Mouse (Mus musculus): ENCODE measurements at regions not wholly inside any gene's neighbourhood (a gene's known extent, or its start where the extent isn't known, plus 50 kb on each side); places are given as distances from the start of the nearest gene placed in this dataset.
A peak's percentile ranks its signal among the peaks of the same experiment; 100 is the strongest.

DNA sequence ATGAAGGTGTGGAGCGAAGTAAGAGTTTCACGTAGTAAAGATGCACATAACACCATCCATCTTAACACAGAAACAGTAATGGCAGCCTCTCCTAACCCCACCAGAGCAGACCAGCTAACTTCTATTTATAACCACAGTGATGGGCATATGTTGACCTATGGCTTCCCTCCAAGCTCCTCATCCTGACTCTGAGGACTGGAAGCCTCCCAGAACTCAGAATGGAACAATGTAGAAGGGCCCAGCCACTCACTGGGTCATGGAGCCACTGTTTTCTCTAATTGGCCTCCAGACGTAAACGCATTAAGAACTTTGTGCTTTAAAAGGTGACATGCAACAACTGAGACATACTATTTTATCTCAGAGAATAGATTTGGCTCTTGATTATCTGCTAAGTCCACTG, 77.0 kb downstream of the Irs2 start:
- DNase-seq, result no peak

- DNase-seq, result no peak
Measured at GRCm38 (mm10) chr8:10928836-10929235, 79.4 kb downstream of the Irs2 start.

DNA sequence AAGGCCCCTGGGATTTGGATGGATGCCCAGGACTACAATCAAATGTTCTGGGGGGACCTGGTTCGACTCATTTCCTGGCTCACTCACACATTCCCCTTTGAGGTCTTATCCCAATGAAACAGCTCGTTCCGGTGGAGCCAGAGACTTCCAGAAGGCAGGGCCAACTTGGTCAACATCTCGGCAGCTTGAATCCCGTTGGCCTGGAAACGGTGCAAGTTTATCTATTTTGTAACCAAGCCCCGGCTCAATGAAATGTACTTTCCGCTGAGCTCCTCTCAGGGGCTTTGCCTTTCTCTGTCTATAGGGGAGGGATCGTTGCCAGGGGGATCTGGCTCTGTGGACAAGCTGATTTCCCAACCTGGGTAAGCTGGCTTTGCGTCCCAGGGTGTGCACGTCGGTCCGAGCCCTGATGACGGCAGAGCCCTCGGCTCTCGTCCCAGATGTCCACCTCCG, 79.9 kb downstream of the Irs2 start:
- peak; percentile 42 for DNase-seq

- no peak for DNase-seq
Measured at GRCm38 (mm10) chr8:10927187-10927586, 81.1 kb downstream of the Irs2 start.

DNA sequence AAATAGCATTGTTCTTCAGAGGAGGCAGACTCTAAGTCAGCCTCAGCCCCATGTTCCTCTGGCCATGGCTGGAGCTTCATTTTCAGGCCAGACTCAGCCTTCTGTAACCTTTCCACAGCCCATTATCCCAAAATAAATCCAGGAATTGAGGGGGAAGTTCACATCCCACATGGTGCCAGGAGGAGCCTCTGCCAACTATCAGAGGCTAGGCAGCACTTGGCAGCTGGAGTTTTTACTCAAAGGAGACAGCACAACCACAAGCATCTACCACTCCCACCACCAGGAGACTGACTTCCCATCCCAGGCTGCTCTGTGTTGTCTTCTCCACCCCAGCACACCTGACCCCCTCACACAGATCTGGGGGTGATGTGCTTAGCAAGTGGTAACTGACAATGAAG, 81.7 kb downstream of the Irs2 start:
- no peak for DNase-seq

- no peak for DNase-seq
Measured at GRCm38 (mm10) chr8:10925582-10926517, 82.4 kb downstream of the Irs2 start.

DNA sequence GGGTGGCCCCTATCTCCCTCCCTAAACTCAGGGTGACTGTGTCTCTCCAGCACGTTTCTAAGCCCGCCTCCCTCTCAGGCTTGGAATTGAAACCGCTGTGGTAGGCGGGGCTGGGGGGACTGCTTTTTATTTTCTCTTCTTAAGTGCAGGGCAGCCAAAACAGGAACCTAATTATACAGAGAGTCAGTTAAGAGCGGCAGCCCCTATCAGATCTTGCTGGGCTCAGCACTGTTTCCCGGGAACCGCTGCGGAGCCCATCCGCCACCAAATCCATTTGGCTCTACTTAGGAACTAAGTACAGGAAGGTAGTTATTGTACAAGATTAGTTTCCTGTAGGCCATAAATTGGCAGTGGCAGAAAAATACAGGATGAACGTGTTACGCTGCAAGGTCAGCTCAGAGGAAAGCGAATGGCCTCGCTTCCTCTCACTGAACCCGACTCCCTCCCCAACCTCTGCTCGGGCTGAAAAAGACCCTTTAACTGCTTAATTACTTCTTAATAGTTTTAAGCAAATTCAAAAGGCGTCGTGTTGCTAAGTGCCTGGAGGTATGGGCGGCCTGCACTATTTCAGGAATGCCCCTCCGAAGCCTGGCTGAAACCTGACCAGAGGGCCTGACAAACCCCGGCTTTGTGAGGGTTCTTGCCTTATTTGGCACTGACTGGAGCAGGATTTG, 83.6 kb downstream of the Irs2 start:
- peak; percentile 30 for DNase-seq

- no peak for DNase-seq
Measured at GRCm38 (mm10) chr8:10924001-10924490, 84.2 kb downstream of the Irs2 start.

GRCm38 (mm10) chr8:10923071-10924000, 84.9 kb downstream of the Irs2 start:
- DNase-seq, result no peak

DNA sequence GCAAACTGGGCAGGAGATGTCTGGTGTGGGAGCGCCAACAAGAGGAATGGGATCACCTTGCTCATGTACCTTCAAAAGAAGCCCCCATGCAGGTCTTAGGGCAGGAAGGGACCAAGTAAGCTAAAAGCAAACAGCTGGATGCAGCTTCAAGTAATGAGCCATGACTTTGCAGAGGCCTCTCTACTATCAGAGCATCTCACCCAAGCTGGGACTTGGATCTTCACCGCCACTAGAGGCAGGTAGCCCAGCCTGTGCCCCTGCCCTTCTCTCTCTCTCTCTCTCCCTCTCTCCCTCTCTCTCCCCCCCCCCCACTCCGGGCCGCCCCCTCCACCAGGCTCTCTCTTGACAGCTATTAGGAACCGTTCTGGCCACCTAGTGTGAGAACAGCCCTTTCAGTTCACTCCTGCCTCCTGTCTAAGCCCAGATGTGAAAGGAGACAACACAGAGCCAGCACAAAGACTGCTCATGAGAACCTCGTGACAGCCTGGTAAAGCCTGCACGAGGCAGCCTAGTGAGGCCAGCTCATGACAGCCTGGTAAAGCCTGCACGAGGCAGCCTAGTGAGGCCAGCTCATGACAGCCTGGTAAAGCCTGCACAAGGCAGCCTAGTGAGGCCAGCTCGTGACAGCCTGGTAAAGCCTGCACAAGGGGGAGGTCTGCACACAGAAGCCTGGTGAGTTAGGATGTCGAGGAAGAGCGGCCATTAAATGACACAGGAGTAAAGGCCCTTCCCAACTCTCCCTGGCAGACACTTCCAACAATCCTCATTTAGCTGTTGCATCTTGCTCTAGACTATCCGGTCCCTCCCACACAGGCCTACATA, 85.8 kb downstream of the Irs2 start:
- DNase-seq, result no peak

GRCm38 (mm10) chr8:10921439-10922191, 86.6 kb downstream of the Irs2 start:
- no peak for DNase-seq

- no peak for DNase-seq
Measured at GRCm38 (mm10) chr8:10919620-10920019, 88.6 kb downstream of the Irs2 start.

DNA sequence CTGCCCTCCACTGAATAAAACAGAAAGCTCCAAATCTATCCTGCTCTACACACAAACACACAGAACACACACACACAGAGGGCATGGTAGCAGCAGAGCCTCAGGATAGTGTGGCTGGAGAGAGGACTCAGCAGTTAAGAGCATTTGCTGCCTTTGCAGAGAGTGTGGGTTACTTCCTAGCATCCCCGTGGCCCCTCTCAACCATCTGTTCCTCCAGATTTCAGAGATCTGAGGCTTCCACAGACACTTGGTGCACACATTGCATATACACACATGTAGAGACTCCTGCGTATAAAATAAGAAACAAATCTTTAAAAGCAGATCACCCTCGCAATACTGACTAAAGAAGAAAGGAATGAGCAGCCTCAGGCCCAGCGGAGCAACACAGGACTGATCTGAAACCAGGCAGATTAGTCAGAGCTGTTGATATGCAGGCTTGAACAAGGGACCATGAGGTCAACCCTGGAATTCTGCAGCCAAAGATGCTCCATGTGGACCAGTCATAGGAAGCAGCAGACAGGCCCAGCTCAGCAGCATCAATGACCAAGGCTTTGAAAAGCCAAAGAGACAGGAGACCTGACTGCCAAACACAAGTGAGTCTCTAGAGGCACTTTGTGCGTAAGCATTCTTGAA, 89.7 kb downstream of the Irs2 start:
- no peak for DNase-seq

DNA sequence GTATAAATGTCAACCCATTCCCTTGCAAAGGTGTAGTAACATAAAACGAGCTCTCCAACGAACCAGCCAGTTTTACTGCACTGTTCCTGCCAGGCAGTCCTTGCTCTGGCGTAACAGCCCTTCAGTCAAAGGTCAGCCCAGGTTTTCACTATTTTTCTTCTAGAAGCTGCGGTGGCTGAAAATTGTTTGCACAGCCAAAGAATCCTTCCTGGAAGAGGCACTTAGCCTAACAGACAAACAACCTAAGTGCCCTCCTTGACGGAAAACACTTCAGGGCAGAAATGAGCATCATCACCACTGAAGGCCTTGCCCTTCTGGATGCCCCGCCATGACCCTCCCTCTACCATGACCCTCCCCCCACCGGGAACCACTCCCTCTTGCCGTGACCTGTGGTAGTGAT, 93.6 kb downstream of the Irs2 start:
- no peak for DNase-seq

- no peak for DNase-seq
Measured at GRCm38 (mm10) chr8:10912436-10912835, 95.8 kb downstream of the Irs2 start.

GRCm38 (mm10) chr8:10911371-10911770, 96.9 kb downstream of the Irs2 start:
- DNase-seq, result no peak

- DNase-seq, result no peak
Measured at GRCm38 (mm10) chr8:10910954-10911353, 97.3 kb downstream of the Irs2 start.

DNA sequence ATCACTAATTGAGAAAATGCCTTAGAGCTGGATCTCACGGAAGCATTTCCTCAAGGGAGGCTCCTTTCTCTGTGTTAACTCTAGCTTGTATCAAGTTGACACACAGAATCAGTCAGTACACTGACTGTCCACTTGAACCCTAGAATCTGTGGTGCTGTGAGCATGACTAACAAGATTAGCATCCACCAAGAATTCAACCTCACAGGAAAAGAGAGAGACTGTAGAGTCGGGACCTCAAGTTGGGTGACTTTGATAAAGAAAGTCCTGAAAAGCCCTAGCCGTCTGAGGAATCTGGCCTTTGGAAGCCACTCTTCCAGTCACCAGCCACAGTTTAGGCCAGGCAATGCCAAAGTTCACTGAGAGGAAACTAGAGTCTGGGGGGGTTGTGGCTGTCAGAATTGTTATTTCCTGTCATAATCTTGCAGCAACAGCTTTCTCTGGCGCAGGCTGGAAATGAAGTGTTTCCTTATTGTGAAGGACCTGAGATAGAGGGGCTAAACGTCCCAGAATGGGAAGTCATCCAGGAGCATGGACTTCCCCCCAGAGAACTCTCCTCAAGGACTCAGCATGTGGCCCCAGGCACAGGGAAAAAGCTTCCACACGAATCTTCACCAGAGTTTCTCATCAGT, 97.9 kb downstream of the Irs2 start:
- no peak for DNase-seq

GRCm38 (mm10) chr8:10909155-10909554, 99.1 kb downstream of the Irs2 start:
- no peak for DNase-seq

- no peak for DNase-seq
Measured at GRCm38 (mm10) chr8:10906353-10906752, 101.9 kb downstream of the Irs2 start.
